Mouse (Mus musculus) myocyte (in vitro differentiated cells): ENCODE results near the gene Rtl10. TPM values are rescaled to one million over a fixed set of nuclear protein-coding genes. Genes with fewer than 3 reads are reported as not detected.

Experiments used
- H3K27me3 ChIP-seq: one replicate; pipeline ENCODE4 v1.6.1; 2011; ENCODE audit not compliant: control insufficient read depth, insufficient read depth, insufficient read length
- H3K36me3 ChIP-seq: one replicate; pipeline ENCODE4 v1.6.1; 2011; ENCODE audit not compliant: control insufficient read depth, insufficient read depth
- H3K4me2 ChIP-seq: one replicate; pipeline ENCODE4 v1.6.1; 2011; ENCODE audit warnings: low read depth, control low read depth
- H3K4me3 ChIP-seq: one replicate; pipeline ENCODE4 v1.5.1; 2011; ENCODE audit warnings: mild to moderate bottlenecking, control low read depth, moderate library complexity
- H3K79me2 ChIP-seq: one replicate; pipeline ENCODE4 v1.6.1; 2011; ENCODE audit not compliant: control insufficient read depth, insufficient read depth
- H3ac ChIP-seq: one replicate; pipeline ENCODE4 v1.6.1; 2011; ENCODE audit not compliant: control insufficient read depth, insufficient read length
- CEBPB ChIP-seq: IDR thresholded peaks from 2 replicates; pipeline ENCODE4 v1.6.1; 2011; ENCODE audit warnings: mild to moderate bottlenecking, moderate library complexity; ENCODE audit not compliant: poor library complexity, insufficient read depth, severe bottlenecking
- E2F4 ChIP-seq: IDR thresholded peaks from one replicate; pipeline ENCODE4 v1.6.1; 2011; ENCODE audit warnings: mild to moderate bottlenecking, control low read depth, moderate library complexity; ENCODE audit not compliant: insufficient read depth
- MAX ChIP-seq: IDR thresholded peaks from one replicate; pipeline ENCODE4 v1.6.1; 2011; ENCODE audit warnings: low read depth, mild to moderate bottlenecking, control low read depth
- MYOD1 ChIP-seq, 3 experiments: IDR thresholded peaks; one replicate each; pipeline ENCODE4 v1.6.1; 2011; ENCODE audit warnings: control low read depth in 2 of 3, low read depth in 2 of 3, mild to moderate bottlenecking in 2 of 3, moderate library complexity in 1 of 3; ENCODE audit not compliant: insufficient read length in 2 of 3, control insufficient read depth in 1 of 3
- MYOG ChIP-seq, 3 experiments: IDR thresholded peaks; one replicate each; pipeline ENCODE4 v1.6.1; 2011; ENCODE audit warnings: control low read depth in 2 of 3, low read depth in 2 of 3, mild to moderate bottlenecking in 2 of 3; ENCODE audit not compliant: insufficient read length in 2 of 3, control insufficient read depth in 1 of 3, insufficient read depth in 1 of 3
- POLR2A ChIP-seq: IDR thresholded peaks from one replicate; pipeline ENCODE4 v1.6.1; 2011; ENCODE audit warnings: low read depth, mild to moderate bottlenecking, control low read depth, moderate library complexity; ENCODE audit not compliant: insufficient read length
- POLR2AphosphoS2 ChIP-seq: IDR thresholded peaks from one replicate; pipeline ENCODE4 v1.6.1; 2011; ENCODE audit warnings: low read depth, control low read depth; ENCODE audit not compliant: insufficient read length
- REST ChIP-seq: IDR thresholded peaks from one replicate; pipeline ENCODE4 v1.6.1; 2011; ENCODE audit warnings: mild to moderate bottlenecking, control low read depth, moderate library complexity; ENCODE audit not compliant: insufficient read depth, insufficient read length
- SRF ChIP-seq: IDR thresholded peaks from one replicate; pipeline ENCODE4 v1.6.1; 2011; ENCODE audit warnings: low read depth; ENCODE audit not compliant: control insufficient read depth, insufficient read length
- TCF12 ChIP-seq: IDR thresholded peaks from one replicate; pipeline ENCODE4 v1.6.1; 2011; ENCODE audit warnings: mild to moderate bottlenecking, control low read depth; ENCODE audit not compliant: poor library complexity, insufficient read depth, severe bottlenecking
- TCF3 ChIP-seq: IDR thresholded peaks from one replicate; pipeline ENCODE4 v1.6.1; 2011; ENCODE audit warnings: low read depth, control low read depth; ENCODE audit not compliant: insufficient read length
- USF1 ChIP-seq: IDR thresholded peaks from one replicate; pipeline ENCODE4 v1.6.1; 2011; ENCODE audit warnings: low read depth, mild to moderate bottlenecking, control low read depth, moderate library complexity
- polyA plus RNA-seq: library from polyadenylated mRNA; unstranded; fragments of >200 nt; fragmentation: generic; extraction: Trizol; gene quantifications from one replicate; pipeline ENCODE4 v1.2.1, GENCODE M21; 2012; ENCODE audit warnings: missing spikeins

The Rtl10 gene
- polyA plus RNA-seq: 2.7 TPM

DNA sequence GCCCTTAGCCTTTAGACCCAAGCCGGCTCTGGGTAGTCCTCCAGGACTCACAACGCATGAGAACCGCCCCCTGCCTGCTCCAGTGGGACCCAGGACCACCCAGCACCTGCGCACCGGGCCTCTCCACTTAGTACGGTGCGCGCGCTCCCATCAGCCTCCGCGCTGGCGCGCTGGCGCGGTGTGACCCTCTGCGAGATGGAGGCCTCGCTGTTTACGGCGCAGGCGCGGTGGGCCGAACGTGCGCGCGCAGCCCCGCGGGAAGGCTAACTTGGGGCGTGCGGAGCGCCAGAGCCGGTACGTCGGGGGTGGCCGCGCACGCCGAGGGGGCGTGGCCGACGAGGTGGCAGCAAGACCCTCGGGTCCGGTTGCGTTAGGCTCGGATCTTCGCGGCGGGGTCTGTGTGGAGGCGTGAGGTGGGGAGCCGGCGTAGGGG is at the start of gene Rtl10, which contains the start of gene Gnb1l:
TSS of gene Rtl10 (plus strand) at position 344 of the 433 bp plus-strand sequence.
TSS of gene Gnb1l (plus strand) at position 156 of the 433 bp plus-strand sequence.
- H3K4me2 ChIP-seq: peak within 1 kb of the TSS; percentile 89
- peak within 1 kb of the TSS; percentile 76 for H3ac ChIP-seq
- no peaks in the 10 kb centered on the region for H3K36me3 ChIP-seq
- H3K79me2 ChIP-seq: peaks cover 4% of the 10 kb centered on the region
- H3K4me3 ChIP-seq: peak within 1 kb of the TSS; percentile 89
- TF ChIP-seq MYOG (IDR thresholded peaks at IDR 0.05; ENCODE audit: control insufficient read depth in 1 of 3, insufficient read depth in 1 of 3, insufficient read length in 2 of 3, low read depth in 2 of 3) (no peak), CEBPB (no peak), SRF (no peak), TCF12 (no peak), E2F4 (peak; percentile 81), MYOD1 (IDR thresholded peaks at IDR 0.05; ENCODE audit: control insufficient read depth in 1 of 3, insufficient read length in 2 of 3, low read depth in 2 of 3) (peak in 1 of 3 experiments; percentile 33), TCF3 (no peak), POLR2AphosphoS2 (peak; percentile 88), POLR2A (peak; percentile 89)
- H3K27me3 ChIP-seq: no peaks in the 10 kb centered on the region

DNA sequence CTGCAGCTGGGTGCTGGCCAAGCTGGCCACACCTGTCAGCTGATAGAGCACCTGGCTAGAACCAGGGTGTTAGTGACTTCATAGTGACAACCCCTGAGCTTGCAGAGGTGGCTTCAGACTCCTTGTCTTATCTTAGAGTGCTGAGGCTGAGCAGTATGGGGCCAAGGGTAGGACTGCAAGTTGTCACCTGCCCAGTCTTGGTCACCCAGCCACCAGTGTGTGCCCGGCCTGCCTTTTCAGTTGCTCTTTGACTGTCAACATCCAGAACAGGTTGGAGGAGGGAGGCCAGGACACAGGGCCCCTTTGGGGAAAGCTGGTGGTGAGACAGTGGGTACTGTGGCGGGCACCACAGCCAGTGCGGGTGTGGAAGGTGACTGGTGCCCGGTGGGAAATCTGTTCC is 49.7 kb upstream of the Rtl10 start:
- Histone ChIP-seq H3K36me3 (no peaks in the 10 kb centered on the region), H3K4me3 (no peak overlapping the region), H3K27me3 (no peaks in the 10 kb centered on the region), H3K79me2 (no peaks in the 10 kb centered on the region), H3K4me2 (no peak overlapping the region), H3ac (no peak overlapping the region)
- no peak for TF ChIP-seq TCF12
- TF ChIP-seq POLR2A: no peak
- TF ChIP-seq MYOG (IDR thresholded peaks at IDR 0.05; ENCODE audit: control insufficient read depth in 1 of 3, insufficient read depth in 1 of 3, insufficient read length in 2 of 3, low read depth in 2 of 3): no peak
- no peak for TF ChIP-seq MAX
- TF ChIP-seq REST: no peak
- no peak for TF ChIP-seq MYOD1 (IDR thresholded peaks at IDR 0.05; ENCODE audit: control insufficient read depth in 1 of 3, insufficient read length in 2 of 3, low read depth in 2 of 3)
- no peak for TF ChIP-seq TCF3
- TF ChIP-seq USF1: no peak
- TF ChIP-seq SRF: no peak
- no peak for TF ChIP-seq E2F4
- no peak for TF ChIP-seq POLR2AphosphoS2
- TF ChIP-seq CEBPB: no peak

DNA sequence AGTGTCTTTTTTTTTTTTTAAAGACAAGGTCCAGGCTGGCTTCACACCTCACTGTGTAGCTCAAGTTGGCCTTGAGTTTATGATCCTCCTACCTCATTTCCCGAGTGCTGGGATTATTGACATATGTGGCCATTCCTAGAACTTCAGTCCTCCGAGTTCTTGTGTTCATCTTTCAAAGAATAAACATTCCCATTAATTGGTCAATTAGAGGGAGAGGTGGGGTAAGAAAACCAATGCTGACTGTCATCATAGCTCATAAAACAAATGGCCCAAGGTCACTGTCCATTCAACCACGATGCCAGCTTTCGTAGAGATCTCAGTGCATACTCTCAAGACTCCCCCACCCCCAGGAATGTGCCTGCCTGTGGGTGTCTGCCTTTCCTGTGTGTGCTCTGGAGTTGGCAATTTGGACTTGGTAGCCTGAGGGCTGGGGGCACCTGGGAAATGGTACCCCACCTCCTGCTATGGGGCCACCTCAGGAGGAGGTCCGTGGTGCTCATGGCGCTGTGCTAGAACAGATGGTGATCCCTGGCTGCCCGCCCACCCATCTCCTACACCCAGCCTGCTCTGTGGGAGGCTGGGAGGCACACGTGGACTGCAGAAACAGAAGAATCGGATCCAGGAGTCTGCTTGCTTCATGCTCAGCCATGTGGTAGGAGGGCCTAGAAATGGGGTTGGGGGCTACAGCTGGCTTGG is 47.1 kb upstream of the Rtl10 start:
- Histone ChIP-seq H3K79me2 (no peaks in the 10 kb centered on the region), H3ac (no peak overlapping the region), H3K4me2 (no peak overlapping the region), H3K27me3 (no peaks in the 10 kb centered on the region), H3K36me3 (no peaks in the 10 kb centered on the region), H3K4me3 (no peak overlapping the region)
- no peak for TF ChIP-seq MYOG (IDR thresholded peaks at IDR 0.05; ENCODE audit: control insufficient read depth in 1 of 3, insufficient read depth in 1 of 3, insufficient read length in 2 of 3, low read depth in 2 of 3)
- TF ChIP-seq TCF12: no peak
- TF ChIP-seq REST: no peak
- TF ChIP-seq TCF3: no peak
- no peak for TF ChIP-seq SRF
- TF ChIP-seq USF1: no peak
- TF ChIP-seq MAX: no peak
- TF ChIP-seq MYOD1 (IDR thresholded peaks at IDR 0.05; ENCODE audit: control insufficient read depth in 1 of 3, insufficient read length in 2 of 3, low read depth in 2 of 3): peak in 1 of 3 experiments; percentile 16

DNA sequence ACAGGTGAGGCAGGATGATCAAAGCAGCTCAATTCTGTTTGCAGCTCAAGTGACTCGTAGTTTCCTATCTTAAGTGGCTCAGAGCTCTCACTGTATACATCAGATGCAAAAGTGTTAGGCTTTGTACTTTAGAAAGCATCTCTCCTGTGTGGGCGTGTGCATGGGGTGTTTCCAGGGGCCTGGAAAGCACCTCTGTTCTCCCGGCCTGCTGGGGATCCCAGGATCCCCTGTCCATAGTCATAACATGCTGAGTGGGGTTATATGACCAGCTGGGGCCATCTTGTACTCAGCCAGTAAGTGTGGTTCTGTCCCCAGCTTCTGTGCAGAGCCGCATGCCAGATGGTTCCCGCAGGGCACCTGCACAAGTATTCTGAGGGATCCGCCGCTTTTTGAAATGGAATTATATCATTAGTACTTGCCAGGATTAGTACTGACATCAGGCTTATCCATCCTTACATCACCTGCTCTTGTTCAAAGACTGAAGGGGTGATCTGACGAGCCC is 46.3 kb upstream of the Rtl10 start:
- Histone ChIP-seq H3K4me3 (no peak overlapping the region), H3K4me2 (no peak overlapping the region), H3K79me2 (no peaks in the 10 kb centered on the region), H3K36me3 (no peaks in the 10 kb centered on the region), H3ac (no peak overlapping the region), H3K27me3 (no peaks in the 10 kb centered on the region)
- TF ChIP-seq SRF (no peak), MYOD1 (IDR thresholded peaks at IDR 0.05; ENCODE audit: control insufficient read depth in 1 of 3, insufficient read length in 2 of 3, low read depth in 2 of 3) (no peak), POLR2A (no peak), E2F4 (no peak)

DNA sequence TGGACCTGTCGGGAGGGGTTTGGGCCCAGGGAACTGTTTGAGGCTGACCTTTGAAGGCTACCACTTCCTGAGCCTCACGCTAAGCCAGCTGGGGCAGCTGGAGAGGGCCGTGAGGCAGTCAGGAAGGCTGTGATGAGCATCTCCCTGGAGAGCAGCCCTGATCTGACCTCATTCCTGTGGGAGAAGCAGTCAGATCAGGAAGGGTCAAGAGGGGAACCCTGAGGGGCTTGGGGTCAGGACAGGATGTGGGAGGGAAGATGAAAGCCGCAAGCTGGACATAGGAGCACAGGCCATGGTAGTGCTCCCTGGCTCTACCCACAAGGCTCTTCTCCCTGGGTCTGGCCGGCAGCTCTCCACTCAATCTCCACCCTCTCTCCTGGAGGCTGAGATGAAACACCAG is 44.9 kb upstream of the Rtl10 start:
- Histone ChIP-seq H3ac (no peak overlapping the region), H3K4me3 (no peak overlapping the region)
- TF ChIP-seq SRF (no peak), USF1 (no peak), MAX (no peak), E2F4 (no peak), MYOD1 (IDR thresholded peaks at IDR 0.05; ENCODE audit: control insufficient read depth in 1 of 3, insufficient read length in 2 of 3, low read depth in 2 of 3) (no peak), REST (no peak)

More for the DNA sequence above, 44.9 kb upstream of the Rtl10 start:
- no peak overlapping the region for H3K4me2 ChIP-seq
- no peaks in the 10 kb centered on the region for H3K27me3 ChIP-seq
- no peaks in the 10 kb centered on the region for H3K79me2 ChIP-seq
- no peaks in the 10 kb centered on the region for H3K36me3 ChIP-seq
